Mouse (Mus musculus) 3134 (cell line): ENCODE data around the gene Zfp36l3.

ENCODE experiments used
- DNase-seq: peaks from one replicate; pipeline ENCODE4 v3.0.0-alpha.2; 2011; ENCODE audit warnings: low spot score; ENCODE audit not compliant: insufficient read length; ENCODE audit errors: extremely low read depth

Zfp36l3 gene

GRCm38 (mm10) chrX:53776276-53776675 is at the start of gene Zfp36l3:
TSS of gene Zfp36l3 (minus strand) at chrX:53776394.
- no peak for DNase-seq

- no peak for DNase-seq
Measured at GRCm38 (mm10) chrX:53799074-53799473, 22.9 kb upstream of the Zfp36l3 start.

- DNase-seq, result peak; percentile 54
Measured at GRCm38 (mm10) chrX:53797519-53797918, 21.3 kb upstream of the Zfp36l3 start, which contains the start of gene Xlr. TSS of gene Xlr (minus strand) at chrX:53797706.

- no peak for DNase-seq
Measured at GRCm38 (mm10) chrX:53757736-53758135, 18.5 kb downstream of the Zfp36l3 start, which contains the start of gene 1700013H16Rik. TSS of gene 1700013H16Rik (minus strand) at chrX:53757831.

- no peak for DNase-seq
Measured at GRCm38 (mm10) chrX:53752851-53753250, 23.3 kb downstream of the Zfp36l3 start.

- peak; percentile 22 for DNase-seq
Measured at GRCm38 (mm10) chrX:53728967-53729366, 47.2 kb downstream of the Zfp36l3 start.

GRCm38 (mm10) chrX:53724596-53724995 is 51.6 kb downstream of the Zfp36l3 start, which contains the start of gene 4930502E18Rik:
TSS of gene 4930502E18Rik (plus strand) at chrX:53724826.
- no peak for DNase-seq
